Mouse (Mus musculus) small intestine, adult 10 weeks (tissue): ENCODE data around the gene Hspa1l. TPM values are rescaled to one million over a fixed set of nuclear protein-coding genes. Genes with fewer than 3 reads are reported as not detected.

Experiments
- polyA plus RNA-seq: library from polyadenylated mRNA; stranded (reverse); fragments of 350-450 nt; fragmentation: Illumina TruSeq; extraction: RNeasy Lipid Tissue Mini Kit (QIAGEN cat#74804); gene quantifications from one replicate; pipeline ENCODE4 v1.2.3, GENCODE M21; 2014; ENCODE audit warnings: low replicate concordance

Hspa1l gene
- polyA plus RNA-seq = not detected

GRCm38 (mm10) chr17:34972069-34972749 lies at the start of gene Hspa1l, which contains the start of gene Hspa1a:
Gene Hspa1l, plus strand, starts transcription at chr17:34972703.
Gene Hspa1a, minus strand, starts transcription at chr17:34972156.

GRCm38 (mm10) chr17:34931061-34931734 lies 41.3 kb upstream of the Hspa1l start, which contains the start of gene Neu1:
Gene Neu1, plus strand, starts transcription at chr17:34931253.

GRCm38 (mm10) chr17:34959130-34959778 lies 13.2 kb upstream of the Hspa1l start, which contains the start of gene Hspa1b:
Gene Hspa1b, minus strand, starts transcription at chr17:34959238.

GRCm38 (mm10) chr17:34969822-34970221 lies 2.7 kb upstream of the Hspa1l start, which contains the start of gene Gm20481:
Gene Gm20481, plus strand, starts transcription at chr17:34969912.

GRCm38 (mm10) chr17:34981690-34982180 lies 9.2 kb downstream of the Hspa1l start, which contains the start of gene Lsm2:
Gene Lsm2, plus strand, starts transcription at chr17:34981862.

GRCm38 (mm10) chr17:35000717-35001451 lies 28.4 kb downstream of the Hspa1l start, which contains the start of gene Vars:
Gene Vars, plus strand, starts transcription at chr17:35000987.

GRCm38 (mm10) chr17:35016376-35016775 lies 43.9 kb downstream of the Hspa1l start, which contains the start of gene Vwa7:
Gene Vwa7, plus strand, starts transcription at chr17:35016579.

GRCm38 (mm10) chr17:35027277-35028068 lies 55.0 kb downstream of the Hspa1l start, which contains the start of gene Sapcd1:
Gene Sapcd1, minus strand, starts transcription at chr17:35028016.

Other genes with a start within 250 kb of the Hspa1l start
- gene C4b, start 228.8 kb upstream of the Hspa1l start, polyA plus RNA-seq = 0.19 TPM
- not detected for gene Cyp21a1, start 168.1 kb upstream of the Hspa1l start, polyA plus RNA-seq
- 17.0 TPM for gene Stk19, start 135.8 kb upstream of the Hspa1l start, polyA plus RNA-seq
- 1.6 TPM for gene Dxo, start 135.7 kb upstream of the Hspa1l start, polyA plus RNA-seq
- gene Skiv2l, start 122.5 kb upstream of the Hspa1l start, polyA plus RNA-seq = 4.8 TPM
- 0.41 TPM for gene Nelfe, start 122.3 kb upstream of the Hspa1l start, polyA plus RNA-seq
- 20.3 TPM for gene Cfb, start 110.2 kb upstream of the Hspa1l start, polyA plus RNA-seq
- 1.3 TPM for gene Zbtb12, start 93.2 kb upstream of the Hspa1l start, polyA plus RNA-seq
- 2.4 TPM for gene Gm20547, start 90.7 kb upstream of the Hspa1l start, polyA plus RNA-seq
- not detected for gene C2, start 74.4 kb upstream of the Hspa1l start, polyA plus RNA-seq
- 5.3 TPM for gene Ehmt2, start 74.2 kb upstream of the Hspa1l start, polyA plus RNA-seq
- 2.7 TPM for gene Slc44a4, start 58.2 kb upstream of the Hspa1l start, polyA plus RNA-seq
- gene Neu1, start 41.5 kb upstream of the Hspa1l start, polyA plus RNA-seq = 3.6 TPM
- 1.3 TPM for gene Hspa1b, start 13.5 kb upstream of the Hspa1l start, polyA plus RNA-seq
- gene Gm20481, start 2.8 kb upstream of the Hspa1l start, polyA plus RNA-seq = not detected
- gene Hspa1a, start 547 bp upstream of the Hspa1l start, polyA plus RNA-seq = 0.52 TPM
- gene Lsm2, start 9.2 kb downstream of the Hspa1l start, polyA plus RNA-seq = 12.4 TPM
- gene Vars, start 28.3 kb downstream of the Hspa1l start, polyA plus RNA-seq = 0.37 TPM
- gene Vwa7, start 43.9 kb downstream of the Hspa1l start, polyA plus RNA-seq = 0.11 TPM
- gene Sapcd1, start 55.3 kb downstream of the Hspa1l start, polyA plus RNA-seq = not detected
- 0.93 TPM for gene Msh5, start 74.0 kb downstream of the Hspa1l start, polyA plus RNA-seq
- gene Clic1, start 77.3 kb downstream of the Hspa1l start, polyA plus RNA-seq = 31.3 TPM
- gene Ddah2, start 86.3 kb downstream of the Hspa1l start, polyA plus RNA-seq = not detected
- gene Ly6g6c, start 92.7 kb downstream of the Hspa1l start, polyA plus RNA-seq = not detected
- 0.59 TPM for gene Mpig6b, start 93.5 kb downstream of the Hspa1l start, polyA plus RNA-seq
- gene Ly6g6e, start 104.2 kb downstream of the Hspa1l start, polyA plus RNA-seq = not detected
- not detected for gene Ly6g6d, start 105.4 kb downstream of the Hspa1l start, polyA plus RNA-seq
- gene Ly6g6f, start 112.9 kb downstream of the Hspa1l start, polyA plus RNA-seq = not detected
- gene Abhd16a, start 116.6 kb downstream of the Hspa1l start, polyA plus RNA-seq = 3.7 TPM
- gene Ly6g5c, start 135.6 kb downstream of the Hspa1l start, polyA plus RNA-seq = not detected
- gene Ly6g5b, start 142.7 kb downstream of the Hspa1l start, polyA plus RNA-seq = not detected
- gene Gpank1, start 148.8 kb downstream of the Hspa1l start, polyA plus RNA-seq = 2.3 TPM
- 112 TPM for gene Csnk2b, start 149.3 kb downstream of the Hspa1l start, polyA plus RNA-seq
- 1.7 TPM for gene D17H6S53E, start 153.7 kb downstream of the Hspa1l start, polyA plus RNA-seq
- gene Apom, start 159.3 kb downstream of the Hspa1l start, polyA plus RNA-seq = not detected
- gene Bag6, start 162.5 kb downstream of the Hspa1l start, polyA plus RNA-seq = 9.2 TPM
- 7.5 TPM for gene Prrc2a, start 192.2 kb downstream of the Hspa1l start, polyA plus RNA-seq
- 8.4 TPM for gene Aif1, start 203.4 kb downstream of the Hspa1l start, polyA plus RNA-seq
- not detected for gene Lst1, start 215.7 kb downstream of the Hspa1l start, polyA plus RNA-seq
- gene Ltb, start 221.7 kb downstream of the Hspa1l start, polyA plus RNA-seq = not detected
- not detected for gene Tnf, start 229.3 kb downstream of the Hspa1l start, polyA plus RNA-seq
- gene Lta, start 232.6 kb downstream of the Hspa1l start, polyA plus RNA-seq = not detected
- not detected for gene Gm16181, start 248.1 kb downstream of the Hspa1l start, polyA plus RNA-seq